Mouse (Mus musculus) right cerebral cortex, postnatal 25 days (tissue): ENCODE measurements around the gene Nptn.

Experiments used
- DNase-seq: peaks from one replicate; pipeline ENCODE4 v3.0.0; 2022

Gene Nptn

DNA sequence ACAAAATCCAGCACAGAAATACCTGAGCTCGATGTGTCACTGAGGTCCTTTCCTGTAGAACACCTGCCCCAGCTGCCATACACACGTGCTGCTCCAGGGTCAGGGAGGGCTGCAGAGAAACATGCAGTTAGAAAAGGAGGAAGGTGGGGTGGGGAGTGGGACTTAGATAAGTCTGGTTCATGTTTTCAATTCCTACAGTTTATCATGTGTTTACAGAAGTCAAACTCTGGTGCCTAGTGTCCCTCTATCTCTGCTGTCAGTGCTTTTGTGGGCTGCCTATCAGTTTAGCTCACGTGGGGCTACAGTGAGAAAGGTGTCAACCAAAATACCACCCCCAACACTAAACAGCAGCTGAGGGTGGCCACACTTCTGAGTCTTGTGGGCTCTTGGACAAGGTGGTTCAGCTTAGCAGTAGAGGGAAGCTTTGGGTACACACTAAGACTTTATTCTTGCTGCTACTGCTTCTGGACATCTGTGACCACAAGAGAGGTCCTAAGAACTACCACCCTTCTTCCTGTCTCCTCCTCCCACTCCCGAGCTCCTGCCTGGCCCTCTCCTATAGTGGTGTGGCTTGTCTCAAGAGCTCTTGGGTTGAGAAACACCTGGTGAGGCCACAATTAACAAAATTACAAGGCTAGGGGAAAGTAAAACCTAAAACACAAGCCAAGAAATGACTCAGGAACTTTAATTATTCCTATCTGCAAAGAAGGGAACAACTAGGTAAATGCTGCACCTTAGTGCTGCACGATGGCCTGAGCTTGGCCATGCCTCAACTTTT, 75.9 kb downstream of the Nptn start:
- no peak for DNase-seq

- no peak for DNase-seq
These were observed 76.7 kb downstream of the Nptn start for GRCm38 (mm10) chr9:58658596-58659309.

- no peak for DNase-seq
These were observed 77.3 kb downstream of the Nptn start for GRCm38 (mm10) chr9:58659331-58659730.

GRCm38 (mm10) chr9:58659989-58660388, 77.9 kb downstream of the Nptn start:
- no peak for DNase-seq

DNA sequence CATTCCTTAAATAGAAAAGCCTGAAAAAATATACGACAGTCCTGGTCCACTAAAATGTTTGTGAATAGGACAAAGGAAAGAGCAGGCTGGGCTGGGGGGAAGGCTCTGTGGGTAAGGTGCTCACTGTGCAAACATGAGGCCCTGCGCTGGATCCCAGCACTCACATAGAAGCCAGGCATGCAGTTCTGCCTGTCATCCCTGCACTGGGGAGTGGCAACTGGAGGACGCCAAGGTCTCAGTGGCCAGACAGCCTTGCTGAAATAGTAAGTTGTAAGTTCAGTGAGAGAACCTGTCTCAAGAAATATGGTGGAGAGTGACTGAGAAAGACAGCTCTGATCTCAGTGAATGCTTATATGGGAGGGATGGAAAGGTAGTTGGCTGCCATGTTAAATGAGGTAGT, 78.6 kb downstream of the Nptn start:
- DNase-seq: no peak

DNA sequence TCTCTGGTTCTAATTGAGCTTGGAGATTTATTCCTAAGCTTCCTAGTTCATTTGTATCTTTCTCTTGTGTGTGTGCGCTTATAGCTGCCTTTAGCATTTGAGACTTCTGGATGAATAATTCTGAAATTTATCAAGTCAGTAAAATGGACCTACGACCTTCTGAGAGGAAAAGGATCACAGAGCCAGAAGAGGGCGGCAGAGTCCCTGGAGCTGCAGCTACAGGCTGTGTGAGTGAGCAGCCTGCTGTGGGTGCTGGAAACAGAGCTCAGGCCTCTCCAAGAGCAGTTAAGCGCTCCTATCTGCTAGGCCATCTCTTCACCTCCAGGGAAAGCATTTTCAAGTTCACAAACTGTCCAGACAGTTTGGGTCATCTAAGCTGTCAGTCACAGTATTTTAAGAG, 80.0 kb downstream of the Nptn start:
- no peak for DNase-seq

DNA sequence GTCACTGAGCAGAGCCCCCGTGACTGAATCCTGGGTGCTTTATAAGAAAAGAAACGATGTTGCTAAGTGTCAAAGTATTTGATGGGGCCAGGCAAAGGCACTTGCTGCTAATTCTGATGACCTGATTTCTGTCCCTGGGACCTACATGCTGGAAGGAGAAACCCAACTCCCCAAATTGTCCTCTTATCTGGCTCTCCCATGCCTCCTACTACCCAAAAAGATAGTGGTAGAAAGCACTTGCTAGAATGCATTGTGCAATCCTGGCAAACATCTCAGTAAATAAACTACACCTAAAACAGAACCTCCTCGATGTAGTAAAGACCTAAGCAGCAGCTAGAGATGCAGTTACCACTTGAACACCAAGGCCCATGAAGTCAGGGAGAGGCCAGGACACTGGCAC, 80.8 kb downstream of the Nptn start:
- no peak for DNase-seq

- DNase-seq: no peak
These were observed 83.5 kb downstream of the Nptn start for GRCm38 (mm10) chr9:58665492-58665891.

DNA sequence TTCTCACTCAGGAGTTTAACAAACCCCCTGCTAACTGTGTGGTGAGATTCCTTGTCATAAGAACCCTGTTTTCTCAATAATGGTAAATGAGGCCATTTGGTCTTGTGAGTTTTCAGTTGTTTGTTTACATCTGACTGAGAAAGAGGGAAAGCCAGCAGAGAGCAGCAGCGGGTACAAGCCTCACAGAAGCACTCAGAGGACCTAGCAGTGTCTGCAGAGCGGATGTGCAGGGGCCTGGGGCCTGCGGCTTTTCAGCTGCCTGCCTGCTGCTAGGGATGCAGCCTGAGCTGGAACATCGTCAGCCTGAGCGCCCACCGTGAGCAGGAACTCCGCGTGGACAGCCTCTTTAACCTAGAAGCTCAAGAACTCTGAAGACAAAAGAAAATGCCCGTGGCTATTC, 84.2 kb downstream of the Nptn start:
- DNase-seq: no peak

DNA sequence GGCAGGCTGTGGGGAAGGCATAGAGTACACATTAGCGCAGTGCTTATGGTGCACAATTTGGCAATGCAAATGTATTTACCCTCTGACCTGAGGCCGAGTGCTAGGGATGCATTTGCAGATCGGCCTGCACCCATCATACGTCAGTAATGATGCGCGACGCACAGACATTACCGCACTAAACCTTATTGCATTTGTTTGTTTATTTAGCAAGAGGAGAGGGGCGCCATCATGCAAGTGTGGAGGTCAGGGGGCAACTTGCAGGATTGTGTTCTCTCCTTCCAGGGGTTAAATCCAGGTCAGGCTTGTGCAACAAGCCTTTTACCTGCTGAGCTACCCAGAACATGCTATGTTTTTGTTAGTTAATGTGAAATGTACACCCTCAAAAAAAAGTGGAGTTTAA, 85.2 kb downstream of the Nptn start:
- DNase-seq: no peak

- no peak for DNase-seq
These were observed 86.1 kb downstream of the Nptn start for GRCm38 (mm10) chr9:58668171-58668570.

- DNase-seq: no peak
These were observed 87.0 kb downstream of the Nptn start for GRCm38 (mm10) chr9:58669071-58669470.

DNA sequence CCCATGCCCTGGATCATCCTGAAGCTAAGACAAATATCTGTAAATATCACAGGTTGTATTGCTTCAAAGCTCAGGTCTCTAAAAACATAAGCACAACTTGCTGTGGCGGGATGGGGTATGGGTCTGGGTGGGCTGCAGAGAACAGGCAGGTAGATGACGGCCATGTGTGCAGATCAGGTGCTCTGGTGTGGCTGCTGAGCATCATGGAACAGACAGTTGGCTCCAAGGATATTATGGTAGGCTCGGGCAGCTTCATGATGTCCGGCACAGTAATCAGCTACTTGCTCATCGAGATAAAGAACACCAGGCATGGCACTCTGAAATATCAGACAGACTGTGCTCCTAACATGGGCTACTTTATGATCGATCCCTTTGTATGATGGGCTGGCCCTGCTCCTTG, 87.8 kb downstream of the Nptn start:
- no peak for DNase-seq

DNA sequence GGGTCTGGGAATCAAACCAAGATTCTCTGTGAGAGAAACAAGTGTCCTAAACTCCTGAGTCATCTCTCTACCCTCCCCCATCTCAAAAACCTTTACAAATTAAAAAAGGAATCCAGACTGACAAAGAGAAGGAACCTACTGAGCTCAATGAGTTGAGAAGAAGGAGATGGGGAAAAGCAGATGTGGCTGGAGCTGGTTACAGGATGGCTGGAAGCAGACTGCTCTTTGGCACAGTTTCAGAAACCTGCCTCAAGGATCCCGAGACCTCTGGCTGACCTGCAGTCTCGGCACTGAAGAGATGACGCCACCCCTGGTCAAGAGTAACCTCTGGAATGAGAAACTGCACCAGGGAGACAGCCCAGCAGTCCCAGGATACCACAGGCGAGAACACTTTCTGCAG, 90.4 kb downstream of the Nptn start:
- no peak for DNase-seq

- DNase-seq: no peak
These were observed 92.7 kb downstream of the Nptn start for GRCm38 (mm10) chr9:58674736-58675135.

GRCm38 (mm10) chr9:58675371-58675770, 93.3 kb downstream of the Nptn start:
- DNase-seq: no peak

GRCm38 (mm10) chr9:58681411-58681810, 99.4 kb downstream of the Nptn start:
- no peak for DNase-seq

- no peak for DNase-seq
These were observed 100.1 kb downstream of the Nptn start for GRCm38 (mm10) chr9:58682106-58682505.

- DNase-seq: no peak
These were observed 101.3 kb downstream of the Nptn start for GRCm38 (mm10) chr9:58683372-58683771.

GRCm38 (mm10) chr9:58685290-58685689, 103.2 kb downstream of the Nptn start:
- DNase-seq: no peak

DNA sequence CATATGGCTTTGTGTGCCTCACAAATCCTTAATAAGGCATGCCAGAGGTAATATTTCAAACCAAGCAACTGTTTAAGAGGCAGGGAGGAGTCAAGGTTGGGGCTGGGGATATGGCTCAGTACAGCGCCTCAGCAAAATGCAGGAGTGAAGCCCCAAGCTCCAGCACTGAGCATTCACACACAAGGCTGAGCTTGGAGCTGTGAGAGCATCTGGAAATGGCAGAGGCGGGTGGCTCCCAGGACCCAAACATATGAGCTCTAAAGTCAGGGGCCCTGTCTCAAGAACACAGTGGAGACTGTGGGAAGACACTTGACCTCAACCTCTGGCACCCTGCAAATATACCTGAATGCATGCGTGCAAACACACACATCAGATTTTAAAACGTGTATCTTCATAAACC, 106.0 kb downstream of the Nptn start:
- DNase-seq: no peak

- no peak for DNase-seq
These were observed 108.7 kb downstream of the Nptn start for GRCm38 (mm10) chr9:58690701-58691100.

DNA sequence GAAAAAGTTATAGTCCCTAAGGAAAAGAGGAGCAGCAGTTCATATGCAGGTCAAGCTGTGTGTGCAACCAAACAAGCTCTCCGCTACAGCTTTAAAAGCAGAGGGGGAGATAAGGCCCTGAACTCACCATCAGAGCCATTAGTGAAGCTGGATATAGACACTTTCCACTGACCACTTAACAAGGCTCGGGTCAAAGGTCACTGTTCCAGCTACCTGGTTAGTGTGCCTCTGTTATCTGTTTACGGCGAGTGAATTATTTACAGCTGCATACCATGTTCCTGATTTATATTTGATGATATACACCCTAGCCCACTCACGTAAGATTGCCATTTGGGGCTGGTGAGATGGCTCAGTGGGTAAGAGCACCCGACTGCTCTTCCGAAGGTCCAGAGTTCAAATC, 109.4 kb downstream of the Nptn start:
- no peak for DNase-seq

DNA sequence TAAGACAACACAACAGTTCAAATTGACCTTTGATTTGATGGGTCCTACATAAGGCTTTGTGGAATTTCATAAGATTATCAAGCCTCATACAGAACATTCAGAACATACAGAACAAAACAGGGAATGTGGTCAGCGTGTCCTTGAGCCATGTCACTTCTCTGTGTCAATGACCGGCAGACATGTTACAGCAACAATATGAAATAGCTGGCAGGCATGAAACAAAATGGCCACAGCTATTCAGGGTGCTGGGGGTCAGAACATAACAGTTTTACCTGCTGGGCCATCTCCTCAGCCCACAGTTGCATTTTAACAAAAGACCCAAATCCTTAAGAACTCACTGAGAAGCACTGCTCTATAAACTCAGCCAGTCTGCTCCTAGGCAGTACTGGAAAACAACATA, 116.4 kb downstream of the Nptn start:
- no peak for DNase-seq

DNA sequence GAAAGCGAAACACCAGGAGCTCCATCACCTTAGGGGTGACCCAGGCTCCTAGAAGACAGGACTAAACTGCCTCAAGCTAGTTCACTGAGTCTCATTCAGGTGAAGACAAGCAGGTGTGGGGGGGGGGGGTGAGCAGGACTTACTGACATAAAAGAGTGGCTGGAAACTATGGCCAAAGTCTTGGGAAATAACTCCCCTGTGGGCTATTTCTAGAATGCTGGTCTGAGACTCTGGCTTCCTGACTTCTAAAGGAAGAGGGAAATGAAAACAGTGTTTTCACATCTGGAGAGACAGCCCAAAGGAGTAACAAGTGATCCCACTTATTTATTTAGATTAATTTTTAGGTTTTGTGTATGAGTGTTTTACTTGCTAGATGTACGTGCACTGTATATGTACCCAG, 119.7 kb downstream of the Nptn start:
- DNase-seq: no peak
